Mouse (Mus musculus): ENCODE results near the gene Ank3.

DNA sequence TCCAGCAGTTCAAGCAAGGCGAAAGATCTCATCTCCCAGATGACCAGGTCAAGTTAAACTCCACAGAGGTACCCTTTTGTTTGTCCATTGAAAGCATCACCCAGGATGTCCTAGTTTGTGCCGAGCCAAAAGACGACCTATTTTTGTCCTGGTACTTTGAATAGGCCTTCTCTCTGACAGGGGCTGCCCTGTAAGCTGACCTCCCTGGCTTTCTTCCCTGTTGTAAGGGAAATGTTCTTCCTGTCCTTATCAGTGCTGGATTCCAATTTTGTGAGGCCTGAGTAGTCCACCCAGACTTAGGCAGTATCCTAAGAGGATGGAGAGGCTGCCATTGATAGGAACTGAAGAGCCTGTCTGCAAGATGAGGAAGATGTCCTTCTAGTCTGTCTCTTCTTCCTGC, 244.9 kb downstream of the Ank3 start:
- no peak for TF ChIP-seq CTCF (conservative IDR thresholded peaks at IDR 0.05; ENCODE audit: insufficient read depth, insufficient read length, low read depth, low read length)
- TF ChIP-seq POLR2A (IDR thresholded peaks at IDR 0.05; ENCODE audit: low read depth, low read length), result no peak
